Mouse (Mus musculus) urinary bladder, postnatal 36 days (tissue): ENCODE data around the gene Ano7.
A peak's percentile ranks its signal among the peaks of the same experiment; 100 is the strongest.

ENCODE experiments used
- DNase-seq, 2 experiments: peaks; one replicate each; pipeline ENCODE4 v3.0.0; 2022; ENCODE audit warnings: low spot score in 2 of 2, mixed read lengths in 1 of 2

The Ano7 gene

DNA sequence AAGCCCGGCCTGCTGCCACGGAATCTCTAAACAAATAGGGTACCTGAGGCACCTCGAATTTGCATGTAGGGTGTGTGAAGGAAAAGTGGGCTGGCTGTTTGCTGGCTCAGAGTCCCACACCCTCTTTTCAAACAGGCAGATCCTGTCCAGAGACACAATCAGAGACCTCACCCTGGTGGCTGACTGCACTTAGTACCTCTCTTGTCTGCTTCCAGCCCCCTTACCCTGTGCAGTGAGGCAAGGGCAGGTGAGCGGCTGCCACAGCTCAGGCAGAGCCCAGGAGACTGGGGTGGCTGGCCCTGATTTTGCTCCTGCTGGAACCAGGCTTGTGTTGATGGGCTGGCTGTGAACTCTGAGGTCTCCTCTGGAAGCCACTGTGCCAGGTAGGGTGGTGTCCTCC is at the start of gene Ano7:
Gene Ano7 (plus strand): TSS at position 266 of the 400 bp plus-strand sequence.
- no peak for DNase-seq

- DNase-seq = no peak
Measured at GRCm38 (mm10) chr1:93323973-93324372, 49.8 kb upstream of the Ano7 start.

DNA sequence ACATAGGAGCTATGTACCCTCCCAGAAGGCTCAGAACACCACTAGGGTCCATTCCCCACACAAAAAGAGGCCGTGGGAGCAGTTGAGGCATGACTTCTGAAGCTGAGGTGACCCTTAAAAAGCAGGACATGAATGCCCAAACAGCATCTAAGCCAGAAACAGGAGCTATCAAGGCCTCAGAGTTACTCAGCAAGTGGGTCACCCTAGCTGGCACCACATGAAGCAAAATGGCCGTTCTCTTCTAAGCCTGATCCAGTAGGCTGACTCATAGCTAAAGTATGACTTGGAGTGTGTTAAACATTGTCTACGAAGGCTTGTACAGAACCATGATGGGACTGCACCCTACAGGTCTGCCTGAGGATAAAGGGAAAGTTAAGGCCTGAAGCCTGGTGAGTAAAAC is 47.3 kb upstream of the Ano7 start:
- no peak for DNase-seq

GRCm38 (mm10) chr1:93334621-93335020 is 39.1 kb upstream of the Ano7 start:
- DNase-seq = no peak

DNA sequence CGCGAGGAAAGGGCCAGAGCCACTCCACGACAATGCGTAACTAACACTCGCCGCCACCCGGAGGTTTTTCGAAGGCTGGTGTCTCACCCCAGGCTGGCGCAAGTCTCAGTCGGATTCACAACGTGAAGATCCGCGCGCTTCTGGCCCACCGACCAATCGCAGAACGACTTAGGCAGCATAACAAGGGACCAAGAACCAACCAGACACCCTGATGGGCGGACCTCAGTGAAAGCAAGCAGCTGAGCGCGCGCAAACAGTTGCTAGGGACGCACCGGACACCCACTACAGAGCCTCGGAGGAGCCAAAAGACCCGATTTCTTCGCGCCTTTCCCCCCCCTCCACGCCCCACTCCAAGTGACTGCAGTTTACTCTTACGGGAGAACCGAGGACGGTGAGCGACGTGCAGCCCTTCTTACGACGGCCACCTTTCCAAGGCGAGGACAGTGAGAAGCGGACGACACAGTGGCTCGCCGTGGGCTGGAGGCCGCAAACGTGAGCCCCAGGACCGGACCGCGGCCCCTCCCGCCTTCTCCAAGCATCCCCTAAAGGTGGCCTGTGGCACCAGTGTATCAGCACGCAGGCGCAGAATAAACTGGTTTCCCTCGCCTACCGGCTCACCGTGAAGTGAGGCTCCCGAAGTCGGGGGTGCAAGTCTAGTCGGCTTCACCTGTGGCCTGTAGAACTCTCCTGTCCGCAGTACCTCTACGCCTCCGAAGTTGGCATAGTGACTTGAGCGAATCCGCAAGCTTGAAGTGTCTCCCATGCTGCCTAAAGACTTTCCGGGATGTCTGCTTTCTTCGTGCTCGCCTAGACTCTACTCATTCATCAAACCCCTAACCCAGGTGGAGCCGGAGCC is 30.9 kb upstream of the Ano7 start, which contains the start of the genes Ppp1r7 and Pask:
Gene Ppp1r7 (plus strand): TSS at position 207 of the 856 bp plus-strand sequence.
Gene Pask (minus strand): TSS at position 835 of the 856 bp plus-strand sequence.
- peak; percentile 82 to 93 for DNase-seq

GRCm38 (mm10) chr1:93343504-93344047 is 30.2 kb upstream of the Ano7 start:
- peak; percentile 89 to 94 for DNase-seq

- DNase-seq = no peak
Measured at GRCm38 (mm10) chr1:93347176-93347575, 26.6 kb upstream of the Ano7 start.

DNA sequence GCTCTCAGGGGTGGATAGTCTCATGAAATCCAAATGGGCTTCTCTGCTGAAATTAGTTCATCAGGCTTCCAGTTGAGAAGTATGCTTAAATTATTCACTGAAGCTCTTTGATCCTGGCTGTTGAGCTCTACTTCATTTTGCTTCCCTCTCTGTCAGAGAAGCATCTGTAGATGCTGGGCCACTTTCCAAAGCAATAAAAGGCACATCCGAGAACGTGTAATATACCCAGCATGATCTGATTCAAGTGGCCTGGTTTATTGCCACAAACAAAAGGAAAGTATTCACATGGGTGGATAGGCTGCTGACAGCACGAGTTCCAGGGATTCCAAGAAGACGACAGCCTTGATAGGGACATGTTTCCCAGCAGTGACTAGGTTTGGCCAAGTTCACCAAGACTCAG is 24.0 kb upstream of the Ano7 start:
- DNase-seq = no peak

- DNase-seq = no peak
Measured at GRCm38 (mm10) chr1:93352724-93353123, 21.0 kb upstream of the Ano7 start.

- DNase-seq = no peak
Measured at GRCm38 (mm10) chr1:93362661-93363060, 11.1 kb upstream of the Ano7 start.

DNA sequence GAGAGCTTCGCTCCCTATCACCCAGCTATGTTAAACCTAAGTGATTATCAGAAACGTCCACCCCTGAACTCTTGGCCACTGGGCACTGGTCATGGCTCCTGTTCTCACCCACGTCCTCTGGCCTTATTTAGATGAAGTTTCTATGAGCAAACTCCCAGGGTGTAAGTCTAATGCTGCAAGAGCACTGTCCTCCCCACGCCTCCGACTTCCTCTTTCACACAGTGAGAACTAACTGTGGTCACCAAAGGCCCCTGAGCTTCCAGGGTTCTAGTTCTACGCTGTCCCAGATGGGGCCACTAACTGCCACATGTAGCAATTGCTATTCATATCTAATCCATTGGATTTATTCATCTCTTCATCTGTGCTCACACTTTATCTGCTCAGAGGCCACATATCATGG is 8.1 kb upstream of the Ano7 start:
- DNase-seq = no peak

- DNase-seq = no peak
Measured at GRCm38 (mm10) chr1:93377307-93377706, 3.6 kb downstream of the Ano7 start.

GRCm38 (mm10) chr1:93379117-93379516 is 5.4 kb downstream of the Ano7 start:
- no peak for DNase-seq

DNA sequence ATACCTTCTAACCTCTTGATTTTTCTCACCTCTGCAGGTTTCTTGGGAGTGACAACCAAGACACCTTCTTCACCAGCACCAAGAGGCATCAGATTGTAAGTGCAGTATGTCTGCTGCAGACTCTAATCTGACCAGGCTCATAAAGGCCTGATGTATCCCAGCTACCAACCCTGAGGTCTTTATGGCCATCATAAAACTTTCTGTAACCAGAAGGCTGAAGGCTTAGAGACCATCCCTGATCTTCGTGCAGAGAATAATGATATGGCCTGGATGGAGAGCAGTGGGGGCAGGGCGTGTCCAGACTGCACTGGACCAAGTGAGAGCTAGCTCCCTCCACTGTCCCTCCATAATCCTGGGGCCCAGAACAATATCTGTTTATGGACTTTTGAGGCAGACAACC is 13.5 kb downstream of the Ano7 start:
- no peak for DNase-seq

GRCm38 (mm10) chr1:93388906-93389305 is 15.2 kb downstream of the Ano7 start:
- DNase-seq = no peak

DNA sequence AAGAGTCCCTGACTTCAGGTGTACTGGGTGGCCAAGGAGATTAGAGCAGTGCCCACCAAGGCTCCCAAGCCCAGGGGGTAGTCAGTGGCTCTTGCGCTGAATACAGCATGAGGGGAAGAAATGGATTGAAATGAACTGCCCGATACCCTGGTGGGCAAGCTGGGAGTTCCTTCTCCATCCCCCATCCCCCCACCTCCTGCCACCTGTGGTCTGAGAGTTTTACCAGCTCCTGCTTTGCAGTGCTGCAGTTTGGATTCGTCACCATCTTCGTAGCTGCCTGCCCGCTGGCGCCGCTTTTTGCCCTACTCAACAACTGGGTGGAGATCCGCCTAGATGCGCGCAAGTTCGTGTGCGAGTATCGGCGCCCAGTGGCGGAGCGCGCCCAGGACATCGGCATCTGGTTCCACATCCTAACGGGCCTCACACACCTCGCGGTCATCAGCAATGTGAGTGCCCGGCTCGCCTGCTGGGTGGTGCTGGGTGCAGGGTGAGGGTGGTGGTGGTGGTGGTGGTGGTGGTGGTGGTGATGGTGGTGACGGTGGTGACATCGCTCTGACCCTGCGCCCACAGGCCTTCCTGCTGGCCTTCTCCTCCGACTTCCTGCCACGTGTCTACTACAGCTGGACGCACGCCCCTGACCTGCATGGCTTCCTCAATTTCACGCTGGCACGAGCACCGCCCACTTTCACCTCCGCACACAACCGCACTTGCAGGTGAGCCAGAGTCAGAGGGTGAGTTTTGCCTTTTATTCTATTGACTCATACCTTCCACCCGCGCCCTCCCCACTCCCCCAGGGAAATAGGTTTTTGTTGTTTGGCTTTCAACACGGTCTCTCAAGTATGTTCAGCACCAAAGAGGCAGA is 27.7 kb downstream of the Ano7 start:
- peak; percentile 8 to 13 for DNase-seq

GRCm38 (mm10) chr1:93403403-93403802 is 29.7 kb downstream of the Ano7 start:
- no peak for DNase-seq

- DNase-seq = no peak
Measured at GRCm38 (mm10) chr1:93432087-93432486, 58.4 kb downstream of the Ano7 start.

DNA sequence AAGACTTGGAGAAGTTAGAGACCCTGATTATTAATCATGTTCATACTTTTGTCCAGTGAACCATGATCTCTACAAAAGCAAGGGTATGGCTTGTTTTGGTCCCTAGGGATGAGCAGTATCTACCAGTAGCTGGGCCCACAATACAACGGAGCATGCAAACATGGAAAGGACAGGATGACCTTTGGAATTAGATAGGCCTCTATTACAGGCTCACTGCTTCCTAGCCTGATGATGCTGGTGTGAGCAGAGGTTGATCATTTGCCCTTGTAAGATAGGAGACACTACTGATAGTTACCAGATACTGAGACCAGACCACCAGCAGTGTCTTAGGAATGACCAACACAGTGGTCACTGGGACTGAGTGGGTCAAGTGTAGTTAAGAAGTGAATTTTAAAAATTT is 65.6 kb downstream of the Ano7 start:
- no peak for DNase-seq

- DNase-seq = peak in 1 of 2 experiments; percentile 83
Measured at GRCm38 (mm10) chr1:93444405-93445110, 70.8 kb downstream of the Ano7 start.

DNA sequence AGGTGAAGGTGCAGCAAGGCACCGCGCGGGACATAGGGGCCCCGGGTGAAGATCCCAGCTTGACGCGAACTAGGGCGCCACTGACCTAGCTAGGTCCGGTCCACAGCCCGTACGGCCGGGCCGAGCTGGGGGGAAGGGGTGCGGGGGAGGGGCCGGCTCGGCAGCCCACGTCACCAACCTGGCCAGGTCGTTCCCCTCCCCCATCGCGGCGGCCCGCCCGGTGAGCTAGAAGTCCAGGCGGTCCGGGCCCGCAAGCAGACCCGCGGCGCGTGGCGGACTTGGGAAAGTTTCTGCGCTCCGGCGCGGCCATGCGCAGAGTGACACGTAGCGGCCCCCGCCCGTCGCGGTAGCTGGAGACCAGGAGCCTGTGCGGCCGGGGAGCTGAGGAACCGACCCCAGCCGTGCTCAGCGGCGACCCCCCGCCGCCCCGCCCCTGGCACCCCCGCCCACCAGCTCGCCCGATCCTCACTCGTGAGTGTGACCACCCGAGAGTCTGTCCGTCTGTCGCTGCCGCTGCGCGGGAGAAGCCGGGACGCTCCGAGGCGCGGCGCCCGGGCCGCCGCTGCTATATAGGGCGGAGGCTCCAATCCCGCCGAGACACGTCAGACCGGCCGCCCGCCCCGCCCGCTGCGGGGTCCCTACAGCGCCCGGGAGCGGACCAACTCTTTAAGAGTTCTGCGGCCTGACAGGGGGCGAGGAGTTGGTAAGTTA is 71.5 kb downstream of the Ano7 start:
- peak; percentile 77 to 83 for DNase-seq
